Mouse (Mus musculus) right cerebral cortex, adult 18-20 months (tissue): ENCODE data around the gene Med21.

Experiments
- DNase-seq: peaks from one replicate; pipeline ENCODE4 v3.0.0; 2022; ENCODE audit warnings: mixed read lengths

Med21 gene

DNA sequence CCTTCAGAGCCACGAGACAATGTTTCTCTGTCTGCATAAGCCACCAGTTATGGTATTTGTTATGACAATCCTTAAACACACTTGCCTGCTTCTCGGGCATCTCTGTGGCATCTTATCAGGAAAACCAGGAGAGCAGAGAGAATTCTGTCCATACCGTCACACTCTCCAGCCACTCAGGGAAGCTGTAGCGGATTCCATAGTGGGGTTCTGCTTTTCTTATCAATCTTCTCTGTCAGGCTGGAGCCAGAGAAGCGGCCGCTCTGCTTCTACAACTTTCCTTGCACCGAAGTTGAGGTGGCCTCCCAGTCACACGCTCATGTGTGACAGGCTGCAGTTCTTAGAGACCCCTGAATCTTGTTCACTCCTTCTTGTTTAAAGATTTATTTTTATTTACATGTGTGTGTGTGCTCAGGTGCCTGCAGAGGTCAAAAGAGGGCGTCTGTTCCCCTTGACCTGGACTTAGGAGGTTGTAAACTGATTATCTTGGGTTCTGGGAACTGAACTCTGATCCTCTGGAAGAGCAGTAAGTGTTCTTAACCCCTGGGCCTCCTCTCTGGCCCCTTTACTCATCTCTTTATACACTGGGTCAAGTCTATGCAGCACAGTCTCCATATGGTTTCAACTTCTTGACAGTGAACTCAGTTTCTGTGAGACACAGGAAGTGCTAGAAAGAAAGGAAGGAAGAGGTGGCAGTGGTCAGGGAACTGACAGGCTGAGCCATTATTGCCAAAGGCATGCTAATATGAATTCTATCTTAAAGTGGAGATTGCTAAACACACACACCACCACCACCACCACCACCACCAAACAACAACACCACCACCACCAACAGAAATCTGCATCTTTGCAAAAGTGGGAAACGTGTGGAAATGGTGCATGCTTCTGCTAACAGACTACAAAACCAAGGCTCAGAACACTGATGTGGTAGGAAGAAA lies 36.1 kb downstream of the Med21 start:
- no peak for DNase-seq

GRCm38 (mm10) chr6:146683881-146684280 lies 41.5 kb downstream of the Med21 start:
- DNase-seq = no peak

GRCm38 (mm10) chr6:146685781-146686308 lies 43.5 kb downstream of the Med21 start:
- DNase-seq = peak; percentile 18

- DNase-seq = no peak
Observed at GRCm38 (mm10) chr6:146686463-146687196, 44.3 kb downstream of the Med21 start.

DNA sequence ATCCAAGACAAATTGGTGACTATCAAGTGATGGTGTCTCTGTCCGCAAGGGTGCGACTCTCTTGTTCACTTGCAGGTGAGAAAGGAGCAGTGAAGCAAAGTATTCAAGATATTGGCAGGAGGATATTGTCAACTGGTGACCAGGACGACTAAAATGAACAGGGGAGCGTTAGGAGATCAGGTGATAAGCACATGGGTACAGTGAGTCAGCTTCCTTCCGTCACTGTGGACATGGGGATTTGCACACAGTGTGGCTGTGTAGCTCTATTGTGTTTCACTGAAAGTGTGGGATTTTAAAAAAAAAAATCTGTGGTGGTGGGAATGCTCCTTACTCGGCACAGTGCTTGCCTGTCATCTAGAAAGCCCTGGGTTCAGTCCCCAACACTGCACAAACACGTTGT lies 45.7 kb downstream of the Med21 start:
- no peak for DNase-seq

DNA sequence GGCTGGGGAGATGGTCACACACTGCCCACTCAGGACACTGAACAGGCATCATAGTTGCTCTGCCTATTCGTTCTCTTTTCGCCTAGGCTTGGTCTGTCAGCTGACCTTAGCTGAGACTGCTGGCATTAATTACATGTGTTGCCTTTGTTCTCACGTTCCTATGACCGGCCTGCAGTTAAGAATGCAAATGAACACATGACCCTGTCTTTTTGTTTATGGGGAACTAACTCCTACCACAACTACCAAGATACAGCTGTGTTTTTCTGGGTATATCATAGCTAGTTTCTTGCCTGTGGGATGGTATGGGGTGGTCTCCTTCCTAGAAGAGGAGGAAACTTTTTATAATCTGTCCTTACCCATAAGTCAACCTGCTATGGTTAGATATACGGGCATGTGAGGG lies 46.5 kb downstream of the Med21 start:
- no peak for DNase-seq

DNA sequence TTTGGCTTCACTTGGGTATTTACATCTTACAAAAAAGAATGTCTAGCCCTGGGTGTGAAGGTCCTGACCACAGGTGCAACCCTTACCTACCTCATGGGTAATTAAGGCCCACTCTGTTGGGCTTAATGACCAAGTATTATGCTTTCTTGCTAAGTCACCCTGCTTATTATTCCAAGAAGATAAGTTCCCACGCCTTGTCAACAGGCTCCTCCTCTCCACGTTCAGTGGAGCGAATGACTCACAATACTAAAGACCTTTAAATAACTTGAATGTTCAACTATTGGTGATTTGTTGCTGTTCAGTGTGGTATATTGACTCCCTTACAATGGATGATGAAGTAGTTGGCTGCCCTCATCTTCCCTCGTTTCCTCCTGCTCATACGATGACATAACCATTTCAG lies 55.4 kb downstream of the Med21 start:
- no peak for DNase-seq

DNA sequence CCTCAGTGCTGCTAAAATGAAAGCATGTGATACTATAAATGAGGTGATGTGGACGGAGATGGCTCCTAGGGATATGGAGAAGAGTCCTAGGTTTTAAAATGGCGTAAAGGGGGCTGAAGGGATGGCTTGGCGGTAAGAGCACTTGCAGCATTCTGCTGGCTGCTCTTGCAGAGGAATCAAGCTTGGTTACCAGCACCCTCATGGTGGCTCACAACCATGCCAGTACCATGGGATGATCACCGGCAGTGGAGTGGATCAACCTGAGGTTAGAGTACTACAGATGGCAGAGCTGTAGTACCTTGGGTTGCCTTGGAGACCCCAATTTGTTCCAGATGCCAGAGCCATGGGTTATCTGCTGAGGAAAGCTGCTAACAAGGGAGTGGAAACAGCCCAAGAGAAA lies 56.0 kb downstream of the Med21 start:
- no peak for DNase-seq
